Mouse (Mus musculus) WW6 (cell line): ENCODE data around the gene Pdzd8.

Source experiments
- DNase-seq: peaks from one replicate; pipeline ENCODE4 v3.0.0-alpha.2; 2013; ENCODE audit warnings: low read depth, low spot score

Gene Pdzd8

GRCm38 (mm10) chr19:59276354-59276753 lies 69.2 kb downstream of the Pdzd8 start:
- DNase-seq, result no peak

GRCm38 (mm10) chr19:59273190-59273589 lies 72.4 kb downstream of the Pdzd8 start:
- DNase-seq, result no peak

DNA sequence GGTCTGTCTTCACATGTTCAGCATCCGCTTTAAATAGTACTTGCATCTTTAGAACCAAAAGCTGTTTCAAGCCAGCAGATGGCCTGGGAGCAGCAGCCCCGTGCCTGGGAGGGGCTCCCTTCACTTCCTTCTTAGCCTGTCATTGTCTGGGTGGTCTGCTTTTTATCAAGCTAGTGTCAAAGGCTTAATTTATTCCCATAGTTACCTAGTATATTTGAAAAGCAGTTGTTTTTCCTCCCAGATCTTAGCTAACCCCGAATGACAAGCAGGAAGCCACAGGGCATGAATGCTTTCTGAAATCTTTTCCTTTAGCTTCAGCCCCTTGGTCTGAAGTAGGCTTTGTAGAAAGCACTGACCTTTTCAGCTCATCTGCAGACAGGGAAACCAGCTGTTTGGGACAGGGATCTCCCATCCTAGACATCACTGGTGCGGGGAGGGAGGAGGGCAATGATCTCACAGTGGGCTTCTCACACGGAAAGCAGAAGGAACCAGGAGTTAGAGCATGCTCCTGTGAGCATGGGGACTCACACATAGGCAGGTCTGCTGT lies 78.1 kb downstream of the Pdzd8 start:
- DNase-seq, result no peak

DNA sequence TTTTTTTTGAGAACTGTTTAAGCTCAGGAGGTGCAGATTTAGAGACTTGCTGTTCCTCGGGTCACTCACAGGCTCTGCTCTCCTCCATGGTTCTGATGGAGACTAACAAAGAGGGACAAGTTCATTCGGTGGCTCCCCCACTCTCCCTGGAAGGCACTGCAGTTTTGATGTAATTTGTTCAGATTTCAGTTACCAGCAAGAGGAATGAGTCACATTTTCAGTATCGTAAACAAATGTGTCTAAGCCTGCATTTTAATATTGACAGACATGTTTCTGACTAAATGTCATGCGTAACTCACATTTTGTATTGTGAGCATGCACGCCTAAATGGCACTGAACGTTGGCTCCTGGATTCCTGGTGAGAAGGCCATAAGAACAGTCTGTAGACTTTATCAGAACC lies 79.7 kb downstream of the Pdzd8 start:
- no peak for DNase-seq

DNA sequence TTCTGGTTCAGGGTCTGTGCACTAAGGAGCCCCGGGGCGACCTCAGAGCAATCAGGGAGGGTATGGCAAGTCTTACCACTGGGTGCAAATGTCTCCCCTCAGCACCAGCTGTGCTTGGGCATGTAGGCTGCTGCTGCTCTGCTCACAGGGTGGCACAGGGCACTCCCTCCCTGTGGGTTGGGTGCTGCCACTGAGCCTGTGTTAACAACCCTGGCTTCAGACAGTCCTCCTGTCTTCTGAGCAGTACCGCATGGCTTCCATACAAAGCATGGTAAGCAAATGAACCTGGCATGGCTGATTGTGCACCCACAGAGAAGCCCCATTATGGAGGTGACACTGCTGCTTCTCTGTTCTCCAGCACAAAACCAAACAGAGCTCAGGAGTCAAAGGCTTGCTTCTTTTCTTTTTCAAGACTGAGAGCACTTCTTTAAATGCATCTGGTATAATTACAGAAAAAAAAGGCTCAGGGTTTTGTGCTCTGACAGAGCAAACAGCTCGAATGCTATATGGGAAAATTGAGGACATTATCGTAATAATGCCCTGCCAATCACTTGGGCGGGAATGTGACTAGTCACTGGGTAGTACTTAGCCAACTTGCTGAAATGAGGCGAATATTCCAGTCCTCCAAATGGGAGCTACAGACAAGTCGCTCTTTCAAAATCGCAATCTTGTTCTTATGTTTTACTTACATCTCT lies 80.6 kb downstream of the Pdzd8 start:
- DNase-seq, result no peak

DNA sequence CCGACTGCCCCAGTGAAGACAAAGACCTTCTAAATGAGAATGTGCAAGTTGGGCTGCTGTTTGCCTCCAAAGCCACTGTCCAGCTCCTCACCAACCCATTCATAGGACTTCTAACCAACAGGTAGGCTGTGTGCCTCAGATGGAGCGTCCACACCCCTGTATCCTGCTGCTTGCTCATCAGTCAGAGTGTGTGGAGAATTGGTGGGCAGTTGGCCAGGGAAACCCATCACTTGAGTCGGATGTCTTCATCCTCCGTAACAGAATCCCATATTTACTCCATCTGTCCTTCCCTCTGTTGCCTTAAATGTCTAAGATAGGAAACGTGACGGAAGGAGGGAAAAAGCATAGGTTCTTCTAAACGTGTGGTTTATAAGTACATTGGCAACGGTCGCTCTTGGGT lies 82.4 kb downstream of the Pdzd8 start:
- no peak for DNase-seq

DNA sequence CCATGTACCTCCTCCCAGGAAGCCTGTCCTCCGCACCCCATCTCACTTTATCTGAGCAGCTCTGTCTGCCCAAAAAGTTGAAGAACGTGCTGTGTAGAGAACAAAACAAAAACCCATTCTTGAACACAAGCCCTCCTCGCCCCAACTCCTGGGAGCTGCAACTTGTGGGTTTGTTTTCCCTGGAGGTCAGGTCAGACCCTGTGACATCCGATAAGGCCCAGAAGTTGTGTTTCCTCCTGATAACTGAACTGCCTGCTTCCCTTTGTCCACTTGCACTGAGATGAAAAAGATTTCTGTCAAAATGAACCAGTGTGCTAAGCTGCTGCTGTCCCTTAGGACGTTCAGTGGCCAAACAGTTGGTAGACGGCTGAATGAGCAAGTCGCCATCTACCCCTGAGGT lies 84.0 kb downstream of the Pdzd8 start:
- DNase-seq, result no peak

DNA sequence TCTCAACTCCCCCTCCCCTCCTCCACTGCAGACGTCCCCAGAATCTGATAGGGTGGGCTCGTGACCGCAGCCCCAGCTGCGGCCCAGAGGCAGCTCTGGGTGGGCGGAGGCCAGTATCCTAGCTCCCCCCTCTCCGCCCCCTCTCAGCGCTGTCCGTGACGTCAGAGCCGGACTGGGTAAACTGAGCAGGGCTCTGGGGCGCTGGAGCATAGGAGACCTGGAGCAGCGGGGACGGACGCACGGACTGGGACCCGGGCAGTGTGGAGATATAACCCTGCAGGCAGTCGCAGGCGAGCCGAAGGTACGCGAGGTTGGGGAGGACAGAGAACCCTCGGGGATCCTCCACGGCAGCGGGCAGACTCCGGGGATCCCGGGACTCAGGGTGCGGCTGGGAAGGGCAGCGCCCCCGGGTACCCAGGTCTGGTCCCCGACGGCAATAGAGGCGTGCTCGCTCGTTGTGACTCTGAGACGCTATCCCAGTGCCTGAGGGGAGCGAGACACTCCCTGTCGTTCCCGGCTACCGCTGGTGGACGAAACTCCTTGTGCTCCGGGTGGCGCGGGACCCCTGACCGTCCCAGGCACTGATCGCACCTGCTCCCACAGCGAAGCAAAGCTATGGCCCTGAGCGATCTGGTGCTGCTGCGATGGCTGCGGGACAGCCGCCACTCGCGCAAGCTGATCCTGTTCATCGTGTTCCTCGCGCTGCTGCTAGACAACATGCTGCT lies 84.7 kb downstream of the Pdzd8 start, which contains the start of gene Slc18a2:
Gene Slc18a2, plus strand, starts transcription at position 179 of the 725 bp plus-strand sequence.
- DNase-seq, result no peak

- DNase-seq, result no peak
Measured at GRCm38 (mm10) chr19:59259633-59260032, 85.9 kb downstream of the Pdzd8 start.

DNA sequence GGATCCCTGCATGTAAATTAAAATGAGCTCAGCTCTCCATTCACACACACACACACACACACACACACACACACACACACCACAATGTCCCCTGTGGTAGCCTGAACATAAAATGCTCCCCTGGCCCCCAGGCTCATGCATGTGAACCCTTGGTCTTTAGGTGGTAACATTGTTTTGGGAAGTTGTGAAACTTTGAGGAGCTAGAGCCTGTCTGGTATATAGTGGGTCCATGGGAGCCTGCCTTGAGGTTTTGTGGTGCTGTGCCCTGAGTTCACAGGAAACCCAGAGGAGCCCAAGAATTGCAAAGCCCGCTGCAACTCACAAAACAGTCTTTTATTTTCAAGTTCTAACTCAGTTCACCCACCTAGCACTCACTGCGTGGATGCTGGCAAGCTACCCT lies 92.9 kb downstream of the Pdzd8 start:
- no peak for DNase-seq

DNA sequence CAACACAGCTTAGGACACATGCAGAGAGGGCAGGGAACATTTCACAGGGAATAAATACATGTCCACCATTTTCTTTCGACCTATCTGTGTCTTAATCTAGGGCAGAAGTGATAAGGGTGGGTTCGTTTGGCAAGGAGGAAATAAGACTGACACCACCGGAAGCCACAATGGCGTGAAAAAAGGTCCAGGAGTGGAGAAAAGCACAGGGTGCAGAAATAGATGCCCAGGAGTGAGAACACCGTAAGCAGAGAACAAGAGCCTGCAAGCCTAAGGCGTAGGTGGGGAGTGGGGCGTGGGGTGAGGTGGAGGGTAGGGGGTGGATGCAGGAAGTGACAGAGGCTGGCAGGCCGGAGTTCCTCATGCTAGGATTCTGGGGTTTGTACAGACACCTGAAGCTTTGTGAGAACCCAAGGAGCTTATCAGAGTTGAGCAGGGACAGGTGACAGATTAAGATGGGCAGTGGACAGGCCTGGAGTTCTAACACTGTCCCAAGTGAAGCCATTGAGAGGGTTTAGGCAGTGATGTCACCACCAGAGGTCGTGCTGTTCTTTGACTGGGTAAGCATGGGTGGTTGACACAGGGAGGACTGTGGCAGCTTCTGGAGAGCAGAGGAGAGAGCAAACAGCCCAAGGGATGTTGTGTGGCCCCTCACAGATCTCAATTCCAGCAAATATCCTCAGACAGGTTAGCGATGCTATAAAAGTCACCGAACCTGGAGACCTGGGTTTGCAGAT lies 96.9 kb downstream of the Pdzd8 start:
- DNase-seq, result no peak

GRCm38 (mm10) chr19:59248144-59248543 lies 97.4 kb downstream of the Pdzd8 start:
- DNase-seq, result no peak
